Mouse (Mus musculus) CH12.LX (cell line): ENCODE measurements around the gene Vnn3.

Experiments
- CHD1 ChIP-seq: IDR thresholded peaks from 2 replicates; pipeline ENCODE4 v1.6.1; 2012; ENCODE audit warnings: low read depth, low read length, improper control_type of control experiment, inconsistent platforms
- CTCF ChIP-seq, 2 experiments: IDR thresholded peaks in 1 of 2; conservative IDR thresholded peaks in 1 of 2; 2 replicates each; pipeline ENCODE4 v1.5.1; 2011 to 2012; ENCODE audit warnings: low read depth in 2 of 2, low read length in 2 of 2, improper control_type of control experiment in 1 of 2, inconsistent platforms in 1 of 2, mild to moderate bottlenecking in 1 of 2, moderate library complexity in 1 of 2
- ELF1 ChIP-seq: IDR thresholded peaks from 2 replicates; pipeline ENCODE4 v1.6.1; 2014; ENCODE audit warnings: low read depth, mild to moderate bottlenecking, inconsistent platforms, low read length, improper control_type of control experiment
- MXI1 ChIP-seq: IDR thresholded peaks from 2 replicates; pipeline ENCODE4 v1.6.1; 2011; ENCODE audit warnings: mild to moderate bottlenecking, low read depth, low read length, improper control_type of control experiment
- POLR2A ChIP-seq: IDR thresholded peaks from 2 replicates; pipeline ENCODE4 v1.6.1; 2011; ENCODE audit warnings: low read depth, mild to moderate bottlenecking, improper control_type of control experiment, low read length

DNA sequence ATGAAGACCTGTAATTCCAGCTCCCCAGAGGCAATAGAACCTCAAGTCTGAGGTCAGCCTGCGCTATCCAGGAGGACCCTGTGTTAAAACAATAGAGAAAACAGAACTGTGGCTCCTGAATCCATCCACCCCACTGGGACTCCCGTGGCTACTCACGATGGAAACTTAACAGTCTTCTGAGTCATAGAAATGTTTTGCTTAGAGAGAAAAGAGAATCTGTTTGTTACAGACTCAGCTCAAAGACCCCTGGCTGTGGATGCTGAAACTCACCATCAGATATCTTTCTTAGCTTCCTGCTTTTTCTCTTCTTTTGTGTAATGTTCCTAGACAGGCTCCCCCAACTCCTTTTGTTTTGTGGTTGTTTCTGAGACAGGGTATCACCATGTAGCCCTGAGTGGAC lies 46.6 kb upstream of the Vnn3 start:
- TF ChIP-seq POLR2A, result no peak
- TF ChIP-seq CHD1, result no peak
- no peak for TF ChIP-seq ELF1
- no peak for TF ChIP-seq CTCF (conservative IDR thresholded peaks at IDR 0.05 in 1 of 2, IDR thresholded peaks at IDR 0.05 in 1 of 2; ENCODE audit: low read depth in 2 of 2, low read length in 2 of 2)
- TF ChIP-seq MXI1, result no peak
